Mouse (Mus musculus): Measurements from ENCODE around the gene Naip1. TPM values are rescaled to one million over a fixed set of nuclear protein-coding genes. Genes with fewer than 3 reads are reported as not detected.
"Not testable (repeated sequence)": the region's sequence is repeated elsewhere in the genome, so short reads cannot be mapped to it uniquely, and the experiment has no call there.

Gene Naip1
- total RNA-seq, 4 experiments from 2014 or later, result 0.21 to 0.47 (median 0.31) TPM

DNA sequence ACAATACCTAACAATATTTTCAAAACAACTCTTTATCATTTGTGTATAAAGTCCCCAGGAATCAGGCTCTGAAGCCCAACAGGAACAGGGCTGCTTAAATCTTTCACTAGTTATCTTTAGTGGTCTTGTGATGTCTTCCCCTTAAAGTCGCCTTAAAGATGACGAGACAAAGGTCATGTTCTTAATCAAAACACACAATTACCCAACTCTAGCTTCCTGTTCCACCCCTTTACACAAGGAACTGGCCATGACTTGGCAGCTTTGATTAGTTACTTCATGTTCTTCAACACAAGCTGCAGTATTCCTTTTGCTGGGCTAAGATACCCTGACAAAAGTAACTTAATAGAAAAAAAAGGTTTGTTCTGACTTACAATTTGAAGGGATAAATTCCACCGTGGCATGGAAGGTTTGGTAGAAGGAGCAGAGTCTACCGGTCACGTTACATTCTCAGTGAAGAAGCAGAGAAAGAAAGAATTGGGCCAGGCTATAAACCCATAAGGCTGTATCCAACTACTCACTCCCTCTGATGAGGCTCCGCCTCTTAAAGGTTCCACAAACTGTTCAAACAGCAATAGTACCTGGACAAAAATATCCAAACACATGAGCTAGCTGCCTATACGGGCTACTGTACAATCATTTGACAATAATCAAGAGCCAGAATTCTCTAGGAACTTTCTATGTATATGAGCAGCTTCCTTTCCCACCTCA lies 49.6 kb downstream of the Naip1 start:
- DNase-seq (ENCODE audit: low spot score in 2 of 2), result not testable (repeated sequence)

DNA sequence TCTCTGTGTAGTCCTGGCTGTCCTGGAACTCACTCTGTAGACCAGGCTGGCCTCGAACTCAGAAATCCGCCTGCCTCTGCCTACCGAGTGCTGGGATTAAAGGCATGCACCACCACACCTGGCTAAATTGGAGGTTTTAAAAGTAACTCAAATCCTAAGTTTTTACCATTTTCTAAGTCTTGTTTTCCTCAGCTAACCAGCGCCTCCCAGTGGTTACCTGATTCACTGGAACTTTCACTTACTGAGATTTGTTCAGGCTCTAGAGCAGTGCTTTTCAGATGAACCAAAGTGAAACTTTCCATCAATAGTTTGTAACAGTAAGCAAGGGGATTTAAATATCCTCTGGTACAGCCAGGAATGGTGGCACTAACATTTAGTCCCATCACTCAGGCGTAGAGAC lies 61.6 kb downstream of the Naip1 start:
- peak in 1 of 2 experiments; percentile 6 for DNase-seq (ENCODE audit: low spot score in 2 of 2)

DNA sequence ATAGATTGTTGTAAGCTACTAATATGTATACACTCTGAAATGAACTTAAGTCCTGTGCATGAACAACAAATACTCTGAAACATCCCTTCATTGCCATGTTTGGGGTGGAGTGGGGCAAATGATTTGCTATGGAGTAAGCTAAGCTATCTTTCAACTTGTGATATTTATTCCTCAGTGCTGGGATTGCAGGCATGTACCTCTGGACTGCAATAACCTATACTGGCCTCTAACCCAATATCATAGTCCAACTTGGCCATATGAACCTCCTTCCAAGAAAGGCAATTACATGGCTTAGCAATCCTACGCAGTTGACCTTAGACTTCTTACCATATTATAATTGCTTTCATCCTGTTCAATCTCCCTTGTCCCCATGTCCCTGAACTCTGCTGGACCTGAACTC lies 82.1 kb downstream of the Naip1 start:
- DNase-seq (ENCODE audit: low spot score in 2 of 2), result no peak

Other genes starting within 250 kb of the Naip1 start
- 1 to 10 TPM in 2 of 4 experiments, under 1 TPM in 2; 0.37 to 2.8 (median 1.7) TPM for gene Naip5, start 206.5 kb downstream of the Naip1 start, total RNA-seq (2022)
- 1 to 10 TPM in 2 of 4 experiments, under 1 TPM in 2; 0.06 to 2.3 (median 1.0) TPM for gene Naip6, start 135.2 kb downstream of the Naip1 start, total RNA-seq (2022)
- 10 to 100 TPM; 45.7 to 63.5 (median 57.5) TPM for gene Gtf2h2, start 39.7 kb upstream of the Naip1 start, total RNA-seq (2022)
- 10 to 100 TPM in 3 of 4 experiments, 1 to 10 TPM in 1; 10.0 to 14.1 (median 11.3) TPM for gene Ocln, start 99.8 kb upstream of the Naip1 start, total RNA-seq (2022)
- gene Marveld2, start 164.1 kb upstream of the Naip1 start, total RNA-seq (2022), result 1 to 10 TPM; 1.5 to 2.3 (median 1.5) TPM
- gene Ak6, start 198.1 kb upstream of the Naip1 start, total RNA-seq (2022), result 10 to 100 TPM; 84.4 to 91.1 (median 87.4) TPM
- 10 to 100 TPM; 15.4 to 18.9 (median 15.7) TPM for gene Rad17, start 198.2 kb upstream of the Naip1 start, total RNA-seq (2022)
- gene Taf9, start 198.7 kb upstream of the Naip1 start, total RNA-seq (2022), result 10 to 100 TPM; 16.1 to 27.4 (median 22.3) TPM
- under 1 TPM in 3 of 4 experiments, not detected in 1; 0.12 to 0.38 (median 0.18) TPM for gene Ccdc125, start 216.8 kb upstream of the Naip1 start, total RNA-seq (2022)